Mouse (Mus musculus) intestine, postnatal 0 days (tissue): Measurements from ENCODE around the gene Kcp. TPM values are rescaled to one million over a fixed set of nuclear protein-coding genes. Genes with fewer than 3 reads are reported as not detected.

Experiments
- ATAC-seq: fragments of 200-750 bp; cut with Nextera tagmentation; 2 replicates; pipeline ENCODE4 v1.8.0; 2017; ENCODE audit warnings: mild to moderate bottlenecking, moderate TSS enrichment, moderate library complexity
- H3K27ac ChIP-seq: fragments of 300-500 bp; sonication (generic); 2 replicates; pipeline ENCODE4 v1.5.1; 2014; ENCODE audit warnings: mild to moderate bottlenecking, low read depth, low read length, moderate library complexity
- H3K27me3 ChIP-seq: fragments of 300-500 bp; sonication (generic); replicated peaks from 2 replicates; pipeline ENCODE4 v1.6.1; 2014; ENCODE audit warnings: low read length, mixed read lengths; ENCODE audit not compliant: control insufficient read depth, insufficient read depth
- H3K36me3 ChIP-seq: fragments of 300-500 bp; sonication (generic); 2 replicates; pipeline ENCODE4 v1.6.1; 2014; ENCODE audit warnings: mild to moderate bottlenecking, moderate library complexity; ENCODE audit not compliant: control insufficient read depth, insufficient read depth
- H3K4me1 ChIP-seq: fragments of 300-500 bp; sonication (generic); replicated peaks from 2 replicates; pipeline ENCODE4 v1.6.1; 2014; ENCODE audit warnings: antibody characterized with exemption, low read length, mixed read lengths; ENCODE audit not compliant: control insufficient read depth, insufficient read depth
- H3K4me2 ChIP-seq: fragments of 300-500 bp; sonication (generic); replicated peaks from 2 replicates; pipeline ENCODE4 v1.6.1; 2014; ENCODE audit warnings: low read depth, mild to moderate bottlenecking, moderate library complexity
- H3K4me3 ChIP-seq: fragments of 300-500 bp; sonication (generic); 2 replicates; pipeline ENCODE4 v1.5.1; 2014; ENCODE audit warnings: low read depth, low read length
- H3K9ac ChIP-seq: fragments of 300-500 bp; sonication (generic); 2 replicates; pipeline ENCODE4 v1.6.1; 2014; ENCODE audit warnings: mild to moderate bottlenecking, low read depth, low read length
- H3K9me3 ChIP-seq: fragments of 300-500 bp; sonication (generic); 2 replicates; pipeline ENCODE4 v1.6.1; 2016; ENCODE audit warnings: mixed run types; ENCODE audit not compliant: control insufficient read depth
- CTCF ChIP-seq: sonication (generic); IDR thresholded peaks from 2 replicates; pipeline ENCODE4 v1.5.1; 2016; ENCODE audit warnings: low read depth, mild to moderate bottlenecking, control low read depth, antibody characterized with exemption, moderate library complexity
- WGBS: fragments of 180-500 bp; shearing (Covaris S2); extraction: QIAGEN DNeasy Blood & Tissue Kit; methylation state at CpG from one replicate; pipeline ENCODE4 v1.1.7; 2014; 5-methylcytosine and 5-hydroxymethylcytosine counted together
- polyA plus RNA-seq: library from polyadenylated mRNA; unstranded; fragments of >200 nt; fragmentation: Nextera tagmentation; extraction: Ambion mirVana; gene quantifications from 2 replicates; pipeline ENCODE4 v1.2.1, GENCODE M21; 2015

Gene Kcp
- polyA plus RNA-seq = 2.7 and 3.8 TPM in 2 replicates

GRCm38 (mm10) chr6:29507447-29508309 lies at the start of gene Kcp:
Gene Kcp (minus strand): TSS chr6:29507952.
- peak within 1 kb of the TSS; percentile 83 for H3K4me2 ChIP-seq
- no peaks in the 10 kb centered on the region for H3K9me3 ChIP-seq
- H3K27ac ChIP-seq = no peak within 1 kb of the TSS
- WGBS = under 1% methylated on average over 38 of the region's 47 CpGs
- H3K27me3 ChIP-seq = peaks cover 5% of the 10 kb centered on the region; the same call in 1 of the 2 replicates
- H3K9ac ChIP-seq = peak within 1 kb of the TSS; percentile 45
- no peak for TF ChIP-seq CTCF
- H3K36me3 ChIP-seq = no peaks in the 10 kb centered on the region
- ATAC-seq = no peak
- H3K4me3 ChIP-seq = peak within 1 kb of the TSS; percentile 50
- peaks cover 3% of the 10 kb centered on the region; the same call in 1 of the 2 replicates for H3K4me1 ChIP-seq

DNA sequence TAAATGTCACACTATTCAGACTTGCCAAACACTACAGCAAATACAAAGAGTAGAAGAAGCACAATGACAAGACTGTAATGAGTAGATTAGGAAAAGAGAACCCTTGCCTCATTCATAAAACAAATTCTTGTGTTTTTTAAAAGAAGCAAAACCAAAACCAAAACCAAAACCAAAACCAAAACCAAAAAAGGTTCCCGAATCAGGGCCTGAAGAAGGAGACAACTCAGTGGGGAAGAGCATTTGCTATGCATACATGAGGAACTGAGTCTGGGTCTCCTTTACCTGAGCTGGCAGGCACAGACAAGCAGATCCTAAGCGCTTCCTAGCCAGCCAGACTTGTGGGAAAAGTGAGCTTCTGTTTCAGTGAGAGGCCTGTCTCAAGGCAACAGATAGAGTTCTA lies 49.4 kb upstream of the Kcp start:
- Histone ChIP-seq H3K36me3 (peaks cover 75% of the 10 kb centered on the region), H3K27ac (no peak overlapping the region), H3K9me3 (no peaks in the 10 kb centered on the region), H3K4me1 (no peaks in the 10 kb centered on the region), H3K4me3 (no peak overlapping the region), H3K27me3 (no peaks in the 10 kb centered on the region), H3K9ac (no peak overlapping the region), H3K4me2 (no peak overlapping the region)
- no peak for TF ChIP-seq CTCF
- WGBS = 96% methylated on average over 2 of the region's 2 CpGs
- ATAC-seq = no peak

DNA sequence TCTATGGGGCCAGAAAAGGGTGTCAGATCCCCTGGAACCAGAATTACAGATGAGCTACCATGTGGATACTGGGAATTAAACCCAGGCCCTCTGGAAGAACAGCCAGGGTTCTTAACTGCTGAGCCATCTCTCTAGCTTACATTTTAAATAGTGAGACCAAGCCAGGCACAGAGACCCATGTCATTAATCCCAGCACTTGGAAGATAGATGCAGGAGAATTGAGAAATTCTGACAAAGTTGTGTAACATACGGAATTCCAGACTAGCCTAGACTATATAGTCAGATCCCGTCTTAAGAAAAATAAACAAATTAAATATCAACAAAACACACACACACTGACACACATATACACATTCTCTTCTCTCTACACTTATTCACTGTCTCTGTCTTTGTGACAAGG lies 44.8 kb upstream of the Kcp start:
- WGBS = 73% methylated on average over 2 of the region's 2 CpGs
- Histone ChIP-seq H3K9ac (no peak overlapping the region), H3K27ac (no peak overlapping the region), H3K4me2 (no peak overlapping the region), H3K9me3 (no peaks in the 10 kb centered on the region), H3K4me1 (no peaks in the 10 kb centered on the region), H3K27me3 (no peaks in the 10 kb centered on the region), H3K4me3 (no peak overlapping the region), H3K36me3 (peaks cover 56% of the 10 kb centered on the region)
- ATAC-seq = no peak
- no peak for TF ChIP-seq CTCF

- Histone ChIP-seq H3K4me1 (no peaks in the 10 kb centered on the region), H3K9ac (no peak overlapping the region), H3K4me3 (no peak overlapping the region), H3K9me3 (no peaks in the 10 kb centered on the region), H3K27ac (no peak overlapping the region), H3K36me3 (peaks cover 55% of the 10 kb centered on the region), H3K4me2 (no peak overlapping the region), H3K27me3 (no peaks in the 10 kb centered on the region)
- 100% methylated on average over 1 of the region's 1 CpGs for WGBS
- ATAC-seq = no peak
- no peak for TF ChIP-seq CTCF
These were observed 40.3 kb upstream of the Kcp start for GRCm38 (mm10) chr6:29548086-29548485.

GRCm38 (mm10) chr6:29547582-29547981 lies 39.8 kb upstream of the Kcp start:
- no peak overlapping the region for H3K4me3 ChIP-seq

DNA sequence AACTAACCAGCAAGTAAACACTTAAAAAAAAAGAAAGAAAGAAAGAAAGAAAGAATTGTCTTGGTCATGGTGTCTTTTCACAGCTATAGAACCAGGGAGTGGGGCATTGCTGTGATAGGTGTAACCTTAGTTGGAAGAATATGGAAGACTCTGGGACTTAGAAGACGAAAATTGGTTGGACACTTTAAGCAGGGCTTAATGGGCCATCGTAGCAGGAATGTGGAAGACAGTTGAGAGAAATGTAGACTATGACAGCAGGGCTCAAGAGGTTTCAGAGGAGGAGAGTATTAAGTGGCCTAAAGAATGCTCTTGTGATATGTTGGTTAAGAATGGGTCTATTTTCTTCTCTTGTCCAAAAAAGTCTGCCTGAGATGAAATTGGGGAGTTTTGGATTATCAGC lies 37.9 kb upstream of the Kcp start:
- no peak for TF ChIP-seq CTCF
- H3K4me2 ChIP-seq = no peak overlapping the region
- ATAC-seq = no peak
- H3K27me3 ChIP-seq = no peaks in the 10 kb centered on the region
- no peaks in the 10 kb centered on the region for H3K9me3 ChIP-seq
- no peaks in the 10 kb centered on the region for H3K4me1 ChIP-seq
- H3K4me3 ChIP-seq = no peak overlapping the region
- H3K27ac ChIP-seq = no peak overlapping the region
- H3K36me3 ChIP-seq = peaks cover 59% of the 10 kb centered on the region
- H3K9ac ChIP-seq = no peak overlapping the region
- 96% methylated on average over 2 of the region's 2 CpGs for WGBS

More at GRCm38 (mm10) chr6:29547582-29547981, 39.8 kb upstream of the Kcp start:
- Histone ChIP-seq H3K9ac (no peak overlapping the region), H3K4me2 (no peak overlapping the region), H3K9me3 (no peaks in the 10 kb centered on the region), H3K36me3 (peaks cover 60% of the 10 kb centered on the region), H3K27me3 (no peaks in the 10 kb centered on the region), H3K27ac (no peak overlapping the region), H3K4me1 (no peaks in the 10 kb centered on the region)
- no peak for TF ChIP-seq CTCF
- no peak for ATAC-seq
